Mouse (Mus musculus) liver, postnatal 0 days (tissue): ENCODE data around the gene Mlf2.

ENCODE experiments used
- CTCF ChIP-seq: sonication (generic); IDR thresholded peaks from 2 replicates; pipeline ENCODE4 v1.5.1; 2016; ENCODE audit warnings: antibody characterized with exemption, low read depth
- EP300 ChIP-seq: IDR thresholded peaks from 2 replicates; pipeline ENCODE4 v1.6.1; 2016; ENCODE audit warnings: antibody characterized with exemption, low read depth, mild to moderate bottlenecking

DNA sequence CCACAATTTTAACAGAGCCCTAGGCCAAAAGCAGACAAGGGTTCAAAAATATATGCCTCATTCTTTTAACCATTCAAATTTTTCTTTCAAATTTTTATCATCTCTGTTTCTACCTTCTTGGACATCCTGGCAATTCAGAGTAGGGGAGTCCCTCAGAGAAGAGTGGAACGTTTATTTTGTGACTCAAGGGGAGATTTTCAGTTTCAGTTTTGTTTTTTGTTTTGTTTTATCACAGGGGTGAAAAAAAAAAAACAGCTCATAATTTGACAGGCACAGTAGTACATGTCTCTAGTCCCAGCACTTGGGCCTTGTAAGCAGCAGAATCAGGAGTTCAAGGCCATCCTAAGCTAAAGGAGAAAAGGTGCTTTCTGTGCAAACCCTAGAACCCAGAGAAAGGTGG is 23.4 kb upstream of the Mlf2 start:
- TF ChIP-seq EP300 (no peak), CTCF (no peak)
